Mouse (Mus musculus) testis, postnatal 10 days (tissue): Measurements from ENCODE around the gene Eif3m.

Source experiments
- DNase-seq: peaks from one replicate; pipeline ENCODE4 v3.0.0; 2021; ENCODE audit warnings: low spot score

Gene Eif3m

GRCm38 (mm10) chr2:105016192-105016966 lies 501 bp downstream of the Eif3m start:
- no peak for DNase-seq

- DNase-seq = no peak
These were observed 9.6 kb downstream of the Eif3m start for GRCm38 (mm10) chr2:105007236-105007635.

DNA sequence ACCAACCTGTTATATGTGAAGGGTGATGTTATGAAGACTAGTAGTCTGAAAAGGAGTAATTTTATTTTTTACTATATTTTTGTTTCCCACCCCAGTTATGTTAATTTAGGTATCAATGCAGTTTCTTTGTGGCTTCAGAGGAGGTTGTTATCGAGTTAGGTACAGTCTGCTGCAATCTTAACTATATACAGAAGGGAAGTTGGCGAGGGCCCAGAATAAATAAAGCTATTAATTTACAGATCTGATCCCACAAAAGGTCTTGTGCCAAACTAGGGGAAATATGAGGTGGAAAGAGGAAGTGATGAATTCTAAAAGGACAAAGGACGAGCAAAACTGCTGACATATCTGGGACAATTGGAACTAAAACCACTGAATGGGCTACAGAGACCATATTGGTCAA lies 20.7 kb downstream of the Eif3m start:
- no peak for DNase-seq

DNA sequence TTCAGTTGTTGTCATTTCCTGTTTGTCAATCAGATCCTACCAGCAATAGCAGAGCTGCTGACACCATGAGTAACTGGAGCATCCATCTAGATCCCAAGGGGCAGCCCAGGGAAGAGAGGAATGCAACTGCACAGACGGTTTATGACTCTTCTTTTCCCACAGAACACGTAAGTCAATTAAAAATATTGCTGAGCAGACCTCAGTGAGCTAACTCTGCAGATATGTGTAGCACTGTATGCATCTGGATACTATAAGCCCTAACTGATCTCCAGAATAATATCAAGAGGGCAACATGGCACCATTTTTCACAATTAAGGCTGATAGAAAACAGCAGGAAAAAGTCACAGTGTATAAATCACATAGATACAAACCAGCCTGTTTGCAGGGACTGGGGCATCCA lies 22.4 kb downstream of the Eif3m start:
- DNase-seq = no peak

DNA sequence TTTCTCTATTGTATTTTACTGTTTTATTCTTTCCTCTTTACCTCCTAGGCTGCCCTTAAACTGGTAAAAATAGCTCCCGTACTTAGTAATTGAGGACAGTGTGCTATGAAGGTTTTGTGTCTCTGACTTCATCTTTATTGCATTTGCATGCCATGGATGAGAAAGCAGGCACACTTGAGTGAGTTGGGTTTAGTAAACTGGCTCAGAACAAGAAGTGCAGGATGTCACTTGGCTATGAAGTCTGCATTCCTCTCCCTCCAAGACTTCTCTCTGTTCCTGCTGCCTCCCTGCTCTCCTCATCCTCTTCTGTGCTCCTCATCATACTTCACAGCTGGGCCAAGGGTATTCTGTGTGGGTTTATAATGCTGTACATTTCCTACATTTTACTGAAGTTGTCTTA lies 27.9 kb downstream of the Eif3m start:
- no peak for DNase-seq

DNA sequence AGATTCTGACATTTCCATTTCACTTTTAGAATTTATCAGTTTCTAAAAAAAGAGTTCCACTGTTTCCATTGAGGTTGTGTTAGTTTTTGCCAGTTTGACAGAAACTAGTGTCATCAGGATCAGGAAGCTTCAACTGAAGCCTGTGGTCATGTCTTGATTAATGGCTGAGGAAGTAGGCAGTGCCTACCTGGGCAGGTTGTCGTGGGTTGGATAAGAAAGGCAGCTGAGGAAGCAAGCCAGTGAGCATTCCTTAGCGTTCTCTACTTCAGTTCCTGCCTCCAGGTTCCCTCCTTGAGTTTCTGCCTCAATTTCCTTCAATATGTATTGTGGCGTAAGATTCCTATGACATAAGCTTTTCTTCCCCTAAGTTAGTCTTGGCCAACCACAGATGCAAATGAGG lies 31.1 kb downstream of the Eif3m start:
- DNase-seq = no peak

DNA sequence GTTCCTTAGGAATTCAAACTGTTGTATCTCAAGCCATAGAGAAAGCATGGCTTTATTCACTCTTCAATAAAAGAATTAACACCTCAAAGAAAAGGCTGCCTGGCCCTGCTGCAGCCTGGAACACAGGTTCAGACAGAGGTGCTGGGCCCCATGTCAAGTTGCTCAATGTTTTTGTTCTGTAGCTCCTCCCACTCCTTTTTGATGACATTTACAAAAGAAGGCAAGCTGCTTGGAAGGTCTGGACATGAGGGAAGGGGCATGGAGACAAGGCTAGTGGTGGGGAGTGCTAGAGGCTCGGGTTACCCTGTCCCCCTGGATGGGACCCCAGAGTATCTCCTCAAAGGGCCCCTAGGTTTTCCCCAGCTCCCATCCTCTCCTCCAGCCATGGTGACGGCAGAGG lies 35.2 kb downstream of the Eif3m start:
- no peak for DNase-seq

DNA sequence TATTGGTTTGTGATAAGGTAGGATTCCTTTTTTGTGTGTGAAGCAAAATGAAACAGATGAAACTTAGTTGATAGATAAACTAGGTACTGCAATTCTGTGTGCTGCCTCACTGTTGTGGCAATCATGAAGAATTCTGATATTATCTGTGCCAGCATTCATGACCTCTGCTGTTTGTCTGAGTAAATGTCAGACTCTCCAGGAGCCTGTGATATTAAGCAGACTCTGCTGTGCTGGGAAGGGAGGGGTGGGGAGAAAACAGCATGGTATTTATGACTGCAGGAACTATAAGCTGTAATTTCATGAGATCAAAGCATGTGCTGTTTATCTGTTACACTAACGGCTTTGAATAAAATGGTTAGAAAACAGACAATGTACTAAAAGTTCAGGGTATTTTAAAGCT lies 52.4 kb downstream of the Eif3m start:
- no peak for DNase-seq
